8 mouse cellular contexts compared by ENCODE assay signal in genomic region chr17:12916588-12917380, GRCm38 (mm10). TPM values are rescaled to one million over a fixed set of nuclear protein-coding genes. Genes with fewer than 3 reads are reported as not detected.
DNase-seq lines count a peak whose midpoint lies in the region; ATAC-seq and TF ChIP-seq lines count a peak whose summit lies in the region.

No protein-coding gene starts in this region.

- H3K27me3 ChIP-seq in hindbrain, embryonic 15.5 days: no peaks in the 10 kb centered on the region
- H3K27me3 ChIP-seq in lung, embryonic 14.5 days (ENCODE audit: insufficient read depth, low read length): no peaks in the 10 kb centered on the region

- peaks cover 50% of the 10 kb centered on the region for H3K36me3 ChIP-seq in hindbrain, embryonic 15.5 days
- peaks cover 57% of the 10 kb centered on the region for H3K36me3 ChIP-seq in lung, embryonic 14.5 days (ENCODE audit: insufficient read depth)

- peaks cover 17% of the 10 kb centered on the region for H3K4me1 ChIP-seq in hindbrain, embryonic 15.5 days (replicated peaks)
- H3K4me1 ChIP-seq in lung, embryonic 14.5 days (ENCODE audit: insufficient read depth): no peaks in the 10 kb centered on the region; the same call in 1 of the 2 replicates

- peak overlapping the region; percentile 89 for H3K27ac ChIP-seq in hindbrain, embryonic 15.5 days (replicated peaks)
- H3K27ac ChIP-seq in lung, embryonic 14.5 days (ENCODE audit: low read depth): peak overlapping the region; percentile 92

- H3K9me3 ChIP-seq in hindbrain, embryonic 15.5 days: no peaks in the 10 kb centered on the region
- H3K9me3 ChIP-seq in lung, embryonic 14.5 days (ENCODE audit: low read depth, low read length): no peaks in the 10 kb centered on the region

- H3K9ac ChIP-seq in hindbrain, embryonic 15.5 days: peak overlapping the region; percentile 87
- H3K9ac ChIP-seq in lung, embryonic 14.5 days: peak overlapping the region; percentile 99

- DNase-seq in layer of hippocampus, adult 18-20 months (ENCODE audit: low spot score in 2 of 2): peak; percentile 42 to 51
- no peak for DNase-seq in layer of hippocampus, postnatal 10 days (ENCODE audit: low spot score in 2 of 2)
- peak; percentile 40 for DNase-seq in MEL-GATA-1-ER (ENCODE audit: extremely low read depth, low read depth)
- DNase-seq in embryo, embryonic 11 days: peak; percentile 61
- DNase-seq in lung, embryonic 14.5 days: peak; percentile 61
- DNase-seq in right cerebral cortex, postnatal 10 days (ENCODE audit: low spot score in 2 of 2): peak; percentile 58 to 69
- DNase-seq in frontal cortex, postnatal 36 days (ENCODE audit: low spot score in 2 of 2): no peak

- peak overlapping the region; percentile 81 for H3K4me3 ChIP-seq in hindbrain, embryonic 15.5 days
- H3K4me3 ChIP-seq in lung, embryonic 14.5 days (ENCODE audit: low read depth, low read length): peak overlapping the region; percentile 93

- H3K4me2 ChIP-seq in hindbrain, embryonic 15.5 days: peak overlapping the region; percentile 92
- peak overlapping the region; percentile 68 for H3K4me2 ChIP-seq in lung, embryonic 14.5 days

- no peak for TF ChIP-seq CTCF in lung, embryonic 14.5 days (IDR thresholded peaks at IDR 0.05; ENCODE audit: low read depth)

- peak; percentile 50 for ATAC-seq in hindbrain, embryonic 15.5 days (ENCODE audit: low FRiP score, low read depth)
- peak; percentile 57 for ATAC-seq in lung, embryonic 14.5 days (ENCODE audit: insufficient read depth)

- under 1% methylated on average over 40 of the region's 40 CpGs for WGBS in hindbrain, embryonic 15.5 days
- under 1% methylated on average over 40 of the region's 40 CpGs for WGBS in lung, embryonic 14.5 days

RNA-seq across cellular contexts. Expression of gene Mrpl18, which starts 0.6 kb away (rescaled TPM):
- 10 to 100 TPM; 63.4 to 64.5 TPM for total RNA-seq in layer of hippocampus, adult 18-20 months (2021)
- 10 to 100 TPM; 54.4 to 62.4 TPM for total RNA-seq in layer of hippocampus, postnatal 10 days (2021)
- 118 and 125 TPM in 2 replicates for polyA plus RNA-seq in hindbrain, embryonic 15.5 days (2015; fragmentation: Nextera tagmentation; extraction: Ambion mirVana)
- polyA plus RNA-seq in lung, embryonic 14.5 days (2014; fragmentation: Nextera tagmentation; extraction: Ambion mirVana): 150 and 151 TPM in 2 replicates

RNA-seq across cellular contexts. Expression of gene Tcp1, which starts 1.3 kb away (rescaled TPM):
- total RNA-seq in layer of hippocampus, adult 18-20 months (2021): 100 to 1,000 TPM; 211 to 215 TPM
- 100 to 1,000 TPM; 224 to 239 TPM for total RNA-seq in layer of hippocampus, postnatal 10 days (2021)
- polyA plus RNA-seq in hindbrain, embryonic 15.5 days (2015; fragmentation: Nextera tagmentation; extraction: Ambion mirVana): 324 and 343 TPM in 2 replicates
- 469 and 508 TPM in 2 replicates for polyA plus RNA-seq in lung, embryonic 14.5 days (2014; fragmentation: Nextera tagmentation; extraction: Ambion mirVana)

RNA-seq across cellular contexts. Expression of gene Pnldc1, which starts 6.8 kb away (rescaled TPM):
- total RNA-seq in layer of hippocampus, adult 18-20 months (2021): 1 to 10 TPM in 1 of 2 experiments, under 1 TPM in 1; 0.97 to 2.0 TPM
- total RNA-seq in layer of hippocampus, postnatal 10 days (2021): 1 to 10 TPM; 1.3 to 2.8 TPM
- polyA plus RNA-seq in hindbrain, embryonic 15.5 days (2015; fragmentation: Nextera tagmentation; extraction: Ambion mirVana): 1.7 and 2.5 TPM in 2 replicates
- polyA plus RNA-seq in lung, embryonic 14.5 days (2014; fragmentation: Nextera tagmentation; extraction: Ambion mirVana): 1.4 and 2.0 TPM in 2 replicates

RNA-seq across cellular contexts. Expression of gene Acat3, which starts 23.6 kb away (rescaled TPM):
- total RNA-seq in layer of hippocampus, adult 18-20 months (2021): 1 to 10 TPM; 5.8 to 6.5 TPM
- 1 to 10 TPM; 2.3 to 4.4 TPM for total RNA-seq in layer of hippocampus, postnatal 10 days (2021)
- 0.39 and 1.2 TPM in 2 replicates for polyA plus RNA-seq in hindbrain, embryonic 15.5 days (2015; fragmentation: Nextera tagmentation; extraction: Ambion mirVana)
- polyA plus RNA-seq in lung, embryonic 14.5 days (2014; fragmentation: Nextera tagmentation; extraction: Ambion mirVana): 0.67 and 0.69 TPM in 2 replicates

RNA-seq across cellular contexts. Expression of gene Mrgprh, which starts 41.0 kb away (rescaled TPM):
- not detected for total RNA-seq in layer of hippocampus, adult 18-20 months (2021)
- not detected for total RNA-seq in layer of hippocampus, postnatal 10 days (2021)
- polyA plus RNA-seq in hindbrain, embryonic 15.5 days (2015; fragmentation: Nextera tagmentation; extraction: Ambion mirVana): not detected in 2 replicates
- polyA plus RNA-seq in lung, embryonic 14.5 days (2014; fragmentation: Nextera tagmentation; extraction: Ambion mirVana): 0.09 TPM in 1 of 2 replicates, not detected in the other

Comparison
In these comparisons a context has a peak if more than half of its experiments do, and no peak if none do; other contexts are left out.
1. DNase-seq: peak in layer of hippocampus, adult 18-20 months (2 of 2), MEL-GATA-1-ER (single experiment), embryo, embryonic 11 days (single experiment), lung, embryonic 14.5 days (single experiment) and right cerebral cortex, postnatal 10 days (2 of 2); none in layer of hippocampus, postnatal 10 days (0 of 2) and frontal cortex, postnatal 36 days (0 of 2).